8 mouse cellular contexts compared by ENCODE assay signal in genomic region chr7:104646841-104647482, GRCm38 (mm10). TPM values are rescaled to one million over a fixed set of nuclear protein-coding genes. Genes with fewer than 3 reads are reported as not detected.
DNase-seq lines count a peak whose midpoint lies in the region; ATAC-seq lines count a peak whose summit lies in the region.

TSS of gene Olfr658 (minus strand) at chr7:104647305.

- peak within 1 kb of the TSS; percentile 53 for H3K4me2 ChIP-seq in neural tube, embryonic 13.5 days

- peak within 1 kb of the TSS; percentile 67 for H3K27ac ChIP-seq in forebrain, embryonic 10.5 days
- no peak within 1 kb of the TSS for H3K27ac ChIP-seq in neural tube, embryonic 13.5 days (replicated peaks)

- H3K9me3 ChIP-seq in forebrain, embryonic 10.5 days = no peaks in the 10 kb centered on the region
- no peaks in the 10 kb centered on the region for H3K9me3 ChIP-seq in neural tube, embryonic 13.5 days

- DNase-seq in adrenal gland, postnatal 14 days = peak; percentile 58
- DNase-seq in forebrain, embryonic 10.5 days (ENCODE audit: extremely low spot score, low spot score) = peak; percentile 69
- DNase-seq in heart, postnatal 4 days = peak; percentile 37
- DNase-seq in kidney, postnatal 4 days = peak; percentile 47 to 65
- DNase-seq in lung, adult 18-20 months = peak; percentile 15 to 16
- DNase-seq in thymus, postnatal 36 days = peak; percentile 6 to 12

- H3K4me3 ChIP-seq in forebrain, embryonic 10.5 days = peak within 1 kb of the TSS; percentile 49
- peak within 1 kb of the TSS; percentile 30 for H3K4me3 ChIP-seq in neural tube, embryonic 13.5 days

- no peaks in the 10 kb centered on the region for H3K27me3 ChIP-seq in forebrain, embryonic 10.5 days (ENCODE audit: poor library complexity, severe bottlenecking)
- no peaks in the 10 kb centered on the region for H3K27me3 ChIP-seq in neural tube, embryonic 13.5 days

- H3K4me1 ChIP-seq in forebrain, embryonic 10.5 days = no peaks in the 10 kb centered on the region; the same call in 1 of the 2 replicates
- no peaks in the 10 kb centered on the region for H3K4me1 ChIP-seq in neural tube, embryonic 13.5 days (replicated peaks)

- H3K36me3 ChIP-seq in forebrain, embryonic 10.5 days (replicated peaks) = no peaks in the 10 kb centered on the region
- no peaks in the 10 kb centered on the region for H3K36me3 ChIP-seq in neural tube, embryonic 13.5 days

- peak; percentile 93 for ATAC-seq in CD4-positive, CD25-positive, alpha-beta regulatory T cell, adult 4 months
- peak; percentile 89 for ATAC-seq in neural tube, embryonic 13.5 days (ENCODE audit: low read depth)

- 29% methylated on average over 22 of the region's 22 CpGs for WGBS in forebrain, embryonic 10.5 days
- WGBS in neural tube, embryonic 13.5 days = 28% methylated on average over 21 of the region's 22 CpGs

- no peak within 1 kb of the TSS for H3K9ac ChIP-seq in neural tube, embryonic 13.5 days

RNA-seq across cellular contexts. Expression of gene Olfr658, which starts in this region (rescaled TPM):
- polyA plus RNA-seq in CD4-positive, CD25-positive, alpha-beta regulatory T cell, adult 4 months (2017; shearing (Covaris generic)) = not detected
- total RNA-seq in adrenal gland, postnatal 14 days (2021) = not detected in 2 replicates
- 0.06 and 0.07 TPM in 2 replicates for polyA plus RNA-seq in forebrain, embryonic 10.5 days (2016; fragmentation: Nextera tagmentation; extraction: Ambion mirVana)
- total RNA-seq in heart, postnatal 4 days (2021) = not detected
- polyA plus RNA-seq in neural tube, embryonic 13.5 days (2015; fragmentation: Nextera tagmentation; extraction: Ambion mirVana) = 0.12 TPM in 1 of 2 replicates, not detected in the other

Comparison
In these comparisons a context has a peak if more than half of its experiments do, and no peak if none do; other contexts are left out.
1. Peak in ATAC-seq in CD4-positive, CD25-positive, alpha-beta regulatory T cell, adult 4 months; RNA of the gene not detected or under 1 TPM.
2. Peak in DNase-seq in adrenal gland, postnatal 14 days; RNA of the gene not detected or under 1 TPM.
3. Peak in DNase-seq, H3K4me3 ChIP-seq and H3K27ac ChIP-seq in forebrain, embryonic 10.5 days; RNA of the gene not detected or under 1 TPM.
4. Peak in DNase-seq in heart, postnatal 4 days; RNA of the gene not detected or under 1 TPM.
5. Peak in ATAC-seq, H3K4me3 ChIP-seq and H3K4me2 ChIP-seq in neural tube, embryonic 13.5 days; RNA of the gene not detected or under 1 TPM.
6. DNase-seq: peak in every context shown above with its lines; median percentile 69 in forebrain, embryonic 10.5 days; 58 in adrenal gland, postnatal 14 days; 56 in kidney, postnatal 4 days; 37 in heart, postnatal 4 days; 16 in lung, adult 18-20 months; 9 in thymus, postnatal 36 days.